Mouse (Mus musculus) Patski (cell line): Measurements from ENCODE around the gene Fam83f. TPM values are rescaled to one million over a fixed set of nuclear protein-coding genes. Genes with fewer than 3 reads are reported as not detected.

Experiments used
- ATAC-seq: fragments of 100-300 bp; one replicate; pipeline ENCODE4 v1.8.0; 2021
- CTCF ChIA-PET: fragments of 350-600 bp; sonication (Branson Sonifier 250); formaldehyde crosslinking; loops from one replicate; lab custom pipeline; 2022; ENCODE audit warnings: inconsistent platforms; lab: Charles Lee
- POLR2A ChIA-PET: fragments of 350-600 bp; sonication (Branson Sonifier 250); formaldehyde crosslinking; loops from one replicate; lab custom pipeline; 2022; ENCODE audit warnings: antibody characterized with exemption, inconsistent platforms; lab: Charles Lee
- DNase-seq: peaks from one replicate; pipeline ENCODE4 v3.0.0-alpha.2; 2011; ENCODE audit warnings: low read depth, low spot score
- H3K27me3 ChIP-seq: fragments of 371-371 bp; one replicate; pipeline ENCODE4 v1.5.1; 2021
- CTCF ChIP-seq: fragments of 100-300 bp; IDR thresholded peaks from one replicate; pipeline ENCODE4 v1.5.1; 2021
- in situ Hi-C: fragments of 300-500 bp; cut with MboI; formaldehyde crosslinking; loops from 3 replicates; pipeline ENCODE4 v1.11.1; 2018; ENCODE audit warnings: low pct_unique_long_range_greater_than_20kb, mixed read lengths
- polyA plus RNA-seq: library from polyadenylated mRNA; unstranded; gene quantifications from one replicate; pipeline ENCODE4 v1.2.3, GENCODE M21; 2021

The Fam83f gene
- polyA plus RNA-seq, 1 experiment from 2014 or later: not detected

GRCm38 (mm10) chr15:80738244-80738643 is 66.6 kb downstream of the Fam83f start:
- CTCF ChIA-PET: interaction anchor here (0.8 to 1.5 kb wide), 2 partner anchors 9 to 19 kb away, joined by 3 read pairs; no protein-coding TSS in a partner anchor
- POLR2A ChIA-PET: no interaction called here
- in situ Hi-C loops: no loop called here

GRCm38 (mm10) chr15:80739972-80740371 is 68.3 kb downstream of the Fam83f start:
- ChIA-PET POLR2A (no interaction called here), CTCF (interaction anchor here (1.6 kb wide), 1 partner anchor 12 kb away, joined by 3 read pairs; no protein-coding TSS in a partner anchor)
- no peak for DNase-seq
- no peaks in the 10 kb centered on the region for H3K27me3 ChIP-seq
- in situ Hi-C loops: no loop called here
- ATAC-seq: no peak
- no peak for TF ChIP-seq CTCF

More at GRCm38 (mm10) chr15:80738244-80738643, 66.6 kb downstream of the Fam83f start:
- TF ChIP-seq CTCF: no peak
- DNase-seq (no peak), ATAC-seq (no peak)
- H3K27me3 ChIP-seq: no peaks in the 10 kb centered on the region

GRCm38 (mm10) chr15:80741836-80742235 is 70.2 kb downstream of the Fam83f start:
- POLR2A ChIA-PET: no interaction called here
- no peak for ATAC-seq
- CTCF ChIA-PET: no interaction called here
- H3K27me3 ChIP-seq: no peaks in the 10 kb centered on the region
- TF ChIP-seq CTCF: no peak
- in situ Hi-C loops: no loop called here
- no peak for DNase-seq

DNA sequence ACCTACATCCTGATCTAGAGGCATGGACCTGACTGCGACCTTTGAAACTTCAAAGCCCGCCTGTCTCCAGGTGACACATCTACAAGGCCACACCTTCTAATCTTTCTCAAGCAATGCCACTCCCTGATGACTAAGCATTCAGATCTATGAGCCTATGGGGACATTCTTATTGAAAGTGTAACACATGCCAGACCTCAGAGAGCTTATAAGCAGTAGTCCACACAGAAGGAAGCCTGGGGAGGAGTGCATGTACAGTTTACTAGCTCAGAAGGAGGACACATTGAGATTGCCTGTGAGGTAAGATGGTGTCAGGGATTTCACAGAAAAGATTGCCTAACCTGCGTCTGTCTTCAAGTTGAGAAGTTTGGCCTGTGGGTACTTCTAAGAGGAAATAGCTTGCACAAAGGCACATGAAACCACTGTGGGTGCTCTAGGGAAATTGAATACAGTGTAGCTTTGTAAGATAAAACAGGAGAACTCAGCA is 71.4 kb downstream of the Fam83f start:
- no peak for ATAC-seq
- CTCF ChIA-PET: interaction anchor here (2.5 kb wide), 1 partner anchor 26 kb away, joined by 7 read pairs; no protein-coding TSS in a partner anchor
- DNase-seq: no peak
- POLR2A ChIA-PET: no interaction called here
- in situ Hi-C loops: no loop called here
- no peak for TF ChIP-seq CTCF
- H3K27me3 ChIP-seq: no peaks in the 10 kb centered on the region

GRCm38 (mm10) chr15:80743606-80744005 is 72.0 kb downstream of the Fam83f start:
- TF ChIP-seq CTCF: no peak
- CTCF ChIA-PET: interaction anchor here (2.5 kb wide), 1 partner anchor 26 kb away, joined by 7 read pairs; no protein-coding TSS in a partner anchor
- ATAC-seq: no peak
- POLR2A ChIA-PET: no interaction called here
- DNase-seq: no peak
- in situ Hi-C loops: no loop called here
- H3K27me3 ChIP-seq: no peaks in the 10 kb centered on the region

DNA sequence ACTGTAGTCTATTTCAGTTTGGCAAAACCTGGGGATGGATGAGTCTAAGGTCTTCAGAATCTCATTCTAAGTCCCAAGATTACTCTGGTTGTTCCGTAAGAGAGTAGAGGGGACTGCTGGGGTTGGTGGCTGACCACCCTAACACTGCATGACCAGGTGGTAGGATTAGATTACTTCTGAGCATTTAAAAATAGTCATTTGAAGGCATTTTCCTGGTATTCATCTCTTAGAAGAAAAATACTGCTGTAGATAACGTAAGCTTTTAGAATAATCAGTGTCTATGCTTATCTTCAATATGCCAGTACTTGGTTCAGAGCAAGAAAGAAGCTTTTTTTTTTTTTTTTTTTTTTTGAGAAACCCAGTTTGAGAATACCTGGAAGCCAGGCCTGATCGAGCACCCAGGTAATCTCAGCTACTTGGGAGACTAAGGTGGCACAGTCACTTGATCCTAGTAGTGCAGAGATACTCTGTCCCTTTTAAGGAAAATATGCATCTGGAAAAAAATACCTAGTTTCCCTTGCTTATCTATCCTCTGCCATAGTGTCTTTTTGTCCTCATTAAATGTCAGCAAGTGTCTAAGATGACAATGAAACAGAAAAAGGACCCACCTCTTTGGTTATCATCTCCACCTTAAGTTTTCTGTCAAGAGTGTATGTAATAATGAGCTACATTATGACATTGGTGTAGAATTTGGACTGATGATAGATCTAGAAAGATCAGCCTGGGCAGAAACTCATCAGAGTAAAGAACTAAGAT is 73.2 kb downstream of the Fam83f start:
- POLR2A ChIA-PET: interaction anchor here (0.6 kb wide), 1 partner anchor 19 kb away, joined by 4 read pairs; no protein-coding TSS in a partner anchor
- in situ Hi-C loops: no loop called here
- ATAC-seq: no peak
- TF ChIP-seq CTCF: no peak
- DNase-seq: no peak
- CTCF ChIA-PET: interaction anchor here (1.7 to 2.5 kb wide), 2 partner anchors 18 to 28 kb away, joined by 3 to 7 read pairs; no protein-coding TSS in a partner anchor
- no peaks in the 10 kb centered on the region for H3K27me3 ChIP-seq

DNA sequence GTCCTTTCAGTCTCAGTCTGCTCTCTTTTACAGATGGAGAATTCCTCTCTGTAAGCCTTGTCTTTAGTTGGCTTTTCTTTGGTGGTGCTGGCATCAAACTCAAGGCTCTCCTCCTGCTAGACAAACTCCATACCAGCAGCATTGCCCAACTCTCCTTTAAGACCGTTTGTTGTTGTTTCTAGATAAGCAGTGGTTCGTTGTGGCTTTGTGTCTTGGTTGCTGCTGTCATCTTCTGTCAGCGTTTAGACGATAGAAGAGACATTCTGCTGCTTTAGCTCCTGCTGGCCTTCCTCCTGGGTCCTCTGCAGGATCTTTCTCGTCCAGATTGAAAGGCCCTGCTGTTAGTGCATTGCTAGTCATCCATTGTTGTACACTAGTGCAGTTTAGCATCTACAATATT is 77.3 kb downstream of the Fam83f start:
- ATAC-seq (no peak), DNase-seq (no peak)
- in situ Hi-C loops: no loop called here
- ChIA-PET POLR2A (no interaction called here), CTCF (no interaction called here)
- H3K27me3 ChIP-seq: no peaks in the 10 kb centered on the region
- TF ChIP-seq CTCF: no peak

Other genes with a start within 250 kb of the Fam83f start
- gene Enthd1, start 106.7 kb upstream of the Fam83f start, polyA plus RNA-seq: not detected
- not detected for gene Grap2, start 99.3 kb upstream of the Fam83f start, polyA plus RNA-seq
- 13.9 TPM for gene Tnrc6b, start 39.5 kb downstream of the Fam83f start, polyA plus RNA-seq